Mouse (Mus musculus): ENCODE data around the gene Ipo9. TPM values are rescaled to one million over a fixed set of nuclear protein-coding genes. Genes with fewer than 3 reads are reported as not detected.

Gene Ipo9
- polyA plus RNA-seq, 1 experiment from 2014 or later = 53.1 TPM

DNA sequence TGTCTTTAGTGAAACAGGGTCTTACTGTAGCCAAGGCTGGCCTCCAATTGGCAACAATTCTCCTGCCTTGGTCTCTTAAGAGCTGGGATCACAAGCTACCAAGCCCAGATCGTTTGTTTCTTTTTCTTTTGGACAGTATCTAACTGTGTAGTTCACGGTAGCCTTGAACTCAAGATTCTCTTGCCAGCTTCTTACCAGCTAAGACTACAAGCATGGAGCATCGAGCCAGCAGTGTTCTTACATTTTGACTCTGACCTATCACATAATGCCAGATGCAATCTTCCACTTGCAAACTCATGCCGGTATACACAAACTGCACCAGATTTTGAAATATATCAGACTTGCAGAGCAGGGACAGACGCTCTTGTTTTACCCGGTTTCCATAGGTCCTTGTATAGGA lies 7.5 kb downstream of the Ipo9 start:
- 90% methylated on average over 6 of the region's 6 CpGs for WGBS
- no peak for ATAC-seq (replicated peaks; ENCODE audit: low FRiP score, low read depth)
- Histone ChIP-seq H3K4me1 (replicated peaks; ENCODE audit: insufficient read depth, low read length) (no peaks in the 10 kb centered on the region; the same call in 1 of the 2 replicates), H3K9me3 (replicated peaks; ENCODE audit: low read length) (no peaks in the 10 kb centered on the region), H3K4me3 (replicated peaks; ENCODE audit: low read depth, low read length) (no peak overlapping the region), H3K4me2 (ENCODE audit: low read length) (no peak overlapping the region), H3K9ac (ENCODE audit: low read depth, low read length) (no peak overlapping the region), H3K27ac (no peak overlapping the region), H3K27me3 (ENCODE audit: insufficient read depth, low read length) (no peaks in the 10 kb centered on the region), H3K36me3 (ENCODE audit: insufficient read depth, low read length) (peaks cover 26% of the 10 kb centered on the region)
- TF ChIP-seq CTCF (IDR thresholded peaks at IDR 0.05; ENCODE audit: low read depth) = no peak
- no peak for DNase-seq (ENCODE audit: low spot score)

DNA sequence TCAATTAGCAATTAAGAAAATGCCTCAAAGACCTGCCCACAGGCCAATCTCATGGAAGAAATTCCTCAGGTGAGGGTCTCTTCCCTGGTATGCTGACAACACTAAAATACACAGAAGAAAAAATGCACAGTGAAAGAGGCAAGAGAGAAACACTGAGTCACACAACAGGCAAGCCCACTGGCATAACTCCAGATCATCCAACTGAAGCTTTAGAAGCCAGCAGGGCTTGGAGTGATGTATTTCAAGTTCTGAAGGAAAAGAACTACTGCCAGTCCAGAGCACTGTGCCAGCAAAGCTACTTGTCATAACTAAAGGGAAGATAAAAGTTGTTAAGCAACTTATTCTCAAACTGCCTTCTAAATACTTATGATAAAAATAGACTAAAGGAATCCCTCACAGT lies 16.3 kb downstream of the Ipo9 start:
- H3K27me3 ChIP-seq (ENCODE audit: insufficient read depth, low read length) = no peaks in the 10 kb centered on the region
- ATAC-seq (replicated peaks; ENCODE audit: low FRiP score, low read depth) (no peak), DNase-seq (ENCODE audit: low spot score) (no peak)
- H3K4me3 ChIP-seq (replicated peaks; ENCODE audit: low read depth, low read length) = no peak overlapping the region
- no peak overlapping the region for H3K4me2 ChIP-seq (ENCODE audit: low read length)
- TF ChIP-seq CTCF (IDR thresholded peaks at IDR 0.05; ENCODE audit: low read depth) = no peak
- peaks cover 66% of the 10 kb centered on the region for H3K36me3 ChIP-seq (ENCODE audit: insufficient read depth, low read length)
- no peak overlapping the region for H3K27ac ChIP-seq
- 0 out of 2 replicates have a peak, but pooled peaks cover 4% of the 10 kb centered on the region for H3K4me1 ChIP-seq (replicated peaks; ENCODE audit: insufficient read depth, low read length)
- no peaks in the 10 kb centered on the region for H3K9me3 ChIP-seq (replicated peaks; ENCODE audit: low read length)
- no peak overlapping the region for H3K9ac ChIP-seq (ENCODE audit: low read depth, low read length)

DNA sequence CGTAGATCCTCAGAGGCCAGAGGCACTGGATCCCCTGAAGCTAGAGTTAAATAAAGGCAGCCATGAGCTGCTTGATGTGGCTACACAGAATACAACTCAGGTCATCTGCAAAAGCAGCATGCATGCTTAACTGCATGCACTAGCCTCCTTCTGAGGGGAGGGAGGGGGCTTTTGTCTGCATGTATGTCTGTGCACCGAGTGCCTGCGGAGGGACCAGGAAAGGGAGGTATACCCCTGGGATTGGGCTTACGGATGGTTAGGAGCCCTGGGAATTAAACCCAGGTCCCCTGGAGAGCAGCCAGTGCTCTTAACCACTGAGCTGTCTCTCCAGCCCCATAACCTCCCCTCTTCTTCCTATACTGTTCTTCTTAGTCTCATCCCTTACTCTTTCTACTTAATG lies 18.2 kb downstream of the Ipo9 start:
- TF ChIP-seq CTCF (IDR thresholded peaks at IDR 0.05; ENCODE audit: low read depth) = no peak
- no peak overlapping the region for H3K4me3 ChIP-seq (replicated peaks; ENCODE audit: low read depth, low read length)
- 0 out of 2 replicates have a peak, but pooled peaks cover 4% of the 10 kb centered on the region for H3K4me1 ChIP-seq (replicated peaks; ENCODE audit: insufficient read depth, low read length)
- peaks cover 66% of the 10 kb centered on the region for H3K36me3 ChIP-seq (ENCODE audit: insufficient read depth, low read length)
- H3K9me3 ChIP-seq (replicated peaks; ENCODE audit: low read length) = no peaks in the 10 kb centered on the region
- DNase-seq (ENCODE audit: low spot score) (no peak), ATAC-seq (replicated peaks; ENCODE audit: low FRiP score, low read depth) (no peak)
- no peak overlapping the region for H3K4me2 ChIP-seq (ENCODE audit: low read length)
- H3K27me3 ChIP-seq (ENCODE audit: insufficient read depth, low read length) = no peaks in the 10 kb centered on the region
- 71% methylated on average over 4 of the region's 4 CpGs for WGBS
- H3K27ac ChIP-seq = no peak overlapping the region
- H3K9ac ChIP-seq (ENCODE audit: low read depth, low read length) = no peak overlapping the region

DNA sequence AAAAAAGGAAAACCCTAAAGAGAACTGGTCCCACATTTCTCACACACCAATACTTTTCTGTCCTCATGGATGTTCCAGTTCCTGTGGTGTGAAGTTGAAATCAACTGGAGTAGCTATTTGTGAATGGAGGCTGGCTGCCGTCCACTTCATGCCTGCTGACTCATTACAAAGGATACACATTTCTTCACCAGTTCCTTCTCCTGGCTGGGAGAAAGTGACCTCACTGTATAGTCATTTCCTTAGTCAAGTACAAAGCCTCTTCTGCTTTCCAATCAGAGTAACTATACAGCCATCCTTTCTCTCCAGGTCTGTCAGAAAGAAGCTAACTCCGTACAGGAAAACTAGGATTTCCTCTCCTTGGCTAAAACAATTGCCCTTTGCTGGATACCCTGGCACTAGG lies 19.3 kb downstream of the Ipo9 start:
- TF ChIP-seq CTCF (IDR thresholded peaks at IDR 0.05; ENCODE audit: low read depth) = no peak
- Histone ChIP-seq H3K36me3 (ENCODE audit: insufficient read depth, low read length) (peaks cover 64% of the 10 kb centered on the region), H3K27me3 (ENCODE audit: insufficient read depth, low read length) (no peaks in the 10 kb centered on the region), H3K9me3 (replicated peaks; ENCODE audit: low read length) (no peaks in the 10 kb centered on the region), H3K27ac (peak overlapping the region; percentile 42; the same call in 1 of the 2 replicates), H3K4me1 (replicated peaks; ENCODE audit: insufficient read depth, low read length) (0 out of 2 replicates have a peak, but pooled peaks cover 4% of the 10 kb centered on the region), H3K4me2 (ENCODE audit: low read length) (no peak overlapping the region), H3K9ac (ENCODE audit: low read depth, low read length) (no peak overlapping the region), H3K4me3 (replicated peaks; ENCODE audit: low read depth, low read length) (no peak overlapping the region)
- 71% methylated on average over 2 of the region's 2 CpGs for WGBS
- ATAC-seq (replicated peaks; ENCODE audit: low FRiP score, low read depth) (no peak), DNase-seq (ENCODE audit: low spot score) (peak; percentile 68)

DNA sequence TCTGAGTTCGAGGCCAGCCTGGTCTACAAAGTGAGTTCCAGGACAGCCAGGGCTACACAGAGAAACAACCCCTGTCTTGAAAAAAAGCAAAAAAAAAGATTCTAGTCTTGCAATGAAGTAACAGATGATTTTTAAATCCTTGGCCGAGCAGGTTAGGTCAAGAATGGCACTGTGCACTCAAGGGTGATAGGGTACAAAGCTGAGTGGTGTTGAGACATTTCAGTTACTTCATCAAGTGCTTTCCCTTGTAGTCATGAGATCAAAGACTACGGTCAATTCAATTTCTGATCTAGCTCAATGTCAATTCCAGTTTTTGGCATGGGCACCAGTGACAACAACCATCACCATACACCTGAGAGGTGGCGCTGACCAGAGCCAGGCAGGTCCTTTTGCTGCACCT lies 21.3 kb downstream of the Ipo9 start:
- H3K9me3 ChIP-seq (replicated peaks; ENCODE audit: low read length) = no peaks in the 10 kb centered on the region
- no peaks in the 10 kb centered on the region for H3K27me3 ChIP-seq (ENCODE audit: insufficient read depth, low read length)
- H3K36me3 ChIP-seq (ENCODE audit: insufficient read depth, low read length) = peaks cover 69% of the 10 kb centered on the region
- no peak overlapping the region for H3K27ac ChIP-seq
- 97% methylated on average over 4 of the region's 4 CpGs for WGBS
- no peak overlapping the region for H3K4me2 ChIP-seq (ENCODE audit: low read length)
- TF ChIP-seq CTCF (IDR thresholded peaks at IDR 0.05; ENCODE audit: low read depth) = no peak
- ATAC-seq (replicated peaks; ENCODE audit: low FRiP score, low read depth) (no peak), DNase-seq (ENCODE audit: low spot score) (no peak)
- H3K4me3 ChIP-seq (replicated peaks; ENCODE audit: low read depth, low read length) = no peak overlapping the region
- no peak overlapping the region for H3K9ac ChIP-seq (ENCODE audit: low read depth, low read length)
- 0 out of 2 replicates have a peak, but pooled peaks cover 3% of the 10 kb centered on the region for H3K4me1 ChIP-seq (replicated peaks; ENCODE audit: insufficient read depth, low read length)

DNA sequence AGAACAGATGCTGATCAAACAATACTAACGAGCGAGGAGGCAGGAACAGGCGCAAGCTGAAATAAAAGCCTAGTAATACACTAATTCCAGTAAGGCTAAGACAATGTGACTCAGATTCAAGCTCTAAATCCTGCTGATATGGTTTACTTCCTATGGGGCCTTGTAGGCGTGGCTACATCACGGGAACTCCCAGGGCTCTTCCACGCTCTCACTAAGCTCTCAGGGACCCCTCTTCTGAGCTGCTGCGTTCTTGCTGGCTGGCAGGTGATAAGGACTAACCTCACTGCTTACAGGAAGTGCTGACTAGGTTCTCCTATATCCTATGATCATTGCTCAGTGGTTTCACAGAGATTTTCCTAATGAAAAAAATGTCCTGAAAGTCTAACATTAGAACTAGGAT lies 24.9 kb downstream of the Ipo9 start:
- no peaks in the 10 kb centered on the region for H3K9me3 ChIP-seq (replicated peaks; ENCODE audit: low read length)
- peaks cover 78% of the 10 kb centered on the region for H3K36me3 ChIP-seq (ENCODE audit: insufficient read depth, low read length)
- H3K9ac ChIP-seq (ENCODE audit: low read depth, low read length) = no peak overlapping the region
- no peak overlapping the region for H3K27ac ChIP-seq
- no peak for ATAC-seq (replicated peaks; ENCODE audit: low FRiP score, low read depth)
- H3K4me3 ChIP-seq (replicated peaks; ENCODE audit: low read depth, low read length) = no peak overlapping the region
- no peaks in the 10 kb centered on the region for H3K27me3 ChIP-seq (ENCODE audit: insufficient read depth, low read length)
- H3K4me2 ChIP-seq (ENCODE audit: low read length) = no peak overlapping the region
- no peaks in the 10 kb centered on the region for H3K4me1 ChIP-seq (replicated peaks; ENCODE audit: insufficient read depth, low read length)
- WGBS = 84% methylated on average over 7 of the region's 7 CpGs
- DNase-seq (ENCODE audit: low spot score) = no peak
- TF ChIP-seq CTCF (IDR thresholded peaks at IDR 0.05; ENCODE audit: low read depth) = no peak

DNA sequence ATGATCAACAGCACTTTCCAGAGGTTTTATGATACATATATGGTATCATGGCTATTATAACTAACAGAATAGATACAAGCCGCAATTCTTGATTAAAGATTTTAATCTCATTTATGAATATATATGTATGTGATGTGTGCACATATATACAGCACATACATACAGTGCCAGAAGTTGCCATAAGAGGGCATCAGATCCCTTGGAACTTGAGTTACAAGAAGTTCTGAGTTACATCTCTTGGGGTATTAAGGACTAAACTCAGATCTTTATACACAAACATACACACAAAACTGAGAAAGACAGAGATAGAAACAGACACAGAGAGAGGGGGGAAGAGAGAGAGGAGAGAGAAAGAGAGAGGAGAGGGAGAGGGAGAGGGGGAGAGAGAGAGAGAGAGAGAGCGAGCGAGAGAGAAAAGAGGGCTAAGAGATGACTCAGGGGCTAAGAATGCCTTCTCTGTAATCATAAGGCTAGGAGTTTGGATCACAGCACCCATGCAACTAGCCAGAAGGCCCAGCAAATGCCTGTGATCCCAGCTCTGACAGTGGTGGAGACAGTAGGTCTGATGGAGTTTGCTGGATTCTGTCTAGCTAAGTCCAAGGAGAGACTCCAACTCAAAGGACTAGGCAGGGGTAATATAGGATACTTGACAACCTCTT lies 28.7 kb downstream of the Ipo9 start:
- Histone ChIP-seq H3K4me2 (ENCODE audit: low read length) (no peak overlapping the region), H3K4me1 (replicated peaks; ENCODE audit: insufficient read depth, low read length) (no peaks in the 10 kb centered on the region), H3K9ac (ENCODE audit: low read depth, low read length) (no peak overlapping the region), H3K9me3 (replicated peaks; ENCODE audit: low read length) (no peaks in the 10 kb centered on the region), H3K27me3 (ENCODE audit: insufficient read depth, low read length) (no peaks in the 10 kb centered on the region), H3K36me3 (ENCODE audit: insufficient read depth, low read length) (peaks cover 64% of the 10 kb centered on the region), H3K4me3 (replicated peaks; ENCODE audit: low read depth, low read length) (no peak overlapping the region), H3K27ac (no peak overlapping the region)
- DNase-seq (ENCODE audit: low spot score) (peak; percentile 25), ATAC-seq (replicated peaks; ENCODE audit: low FRiP score, low read depth) (no peak)
- 90% methylated on average over 3 of the region's 3 CpGs for WGBS
- peak; percentile 54; the same call in 1 of the 2 replicates for TF ChIP-seq CTCF (IDR thresholded peaks at IDR 0.05; ENCODE audit: low read depth)

Measured in kidney, postnatal 0 days (tissue).